Mouse (Mus musculus) testis, adult 2 months (tissue): ENCODE data around the gene Sgpp1. TPM values are rescaled to one million over a fixed set of nuclear protein-coding genes. Genes with fewer than 3 reads are reported as not detected.

Experiments used
- H3K27ac ChIP-seq: fragments of 200-500 bp; 2 replicates; pipeline ENCODE4 v1.5.1; 2012; ENCODE audit warnings: low read depth, low read length; ENCODE audit not compliant: control insufficient read depth, insufficient read depth
- H3K27me3 ChIP-seq: fragments of 200-500 bp; 2 replicates; pipeline ENCODE4 v1.6.1; 2012; ENCODE audit warnings: mild to moderate bottlenecking, low read length, moderate library complexity; ENCODE audit not compliant: control insufficient read depth, insufficient read depth
- H3K36me3 ChIP-seq: fragments of 200-500 bp; 2 replicates; pipeline ENCODE4 v1.6.1; 2012; ENCODE audit warnings: mild to moderate bottlenecking, low read length; ENCODE audit not compliant: control insufficient read depth, insufficient read depth
- H3K4me1 ChIP-seq: fragments of 200-500 bp; 2 replicates; pipeline ENCODE4 v1.6.1; 2012; ENCODE audit warnings: low read length; ENCODE audit not compliant: control insufficient read depth, insufficient read depth
- H3K4me3 ChIP-seq: fragments of 200-500 bp; 2 replicates; pipeline ENCODE4 v1.5.1; 2012; ENCODE audit warnings: low read depth, mild to moderate bottlenecking, low read length, moderate library complexity, mixed read lengths; ENCODE audit not compliant: control insufficient read depth
- CTCF ChIP-seq: fragments of 200-500 bp; IDR thresholded peaks from 2 replicates; pipeline ENCODE4 v1.5.1; 2012; ENCODE audit warnings: low read depth, mild to moderate bottlenecking, inconsistent platforms, low read length, moderate library complexity; ENCODE audit not compliant: control insufficient read depth, insufficient read depth, insufficient replicate concordance
- POLR2A ChIP-seq: fragments of 200-500 bp; IDR thresholded peaks from 2 replicates; pipeline ENCODE4 v1.6.1; 2012; ENCODE audit warnings: low read depth, mild to moderate bottlenecking, inconsistent platforms, low read length, moderate library complexity; ENCODE audit not compliant: control insufficient read depth
- polyA plus RNA-seq: library from polyadenylated mRNA; depleted of rRNA; stranded (reverse); fragments of >200 nt; gene quantifications from 2 replicates; pipeline ENCODE4 v1.2.3, GENCODE M21; 2012; rRNA removed

The Sgpp1 gene
- polyA plus RNA-seq, 1 experiment: 20.8 TPM

- H3K27me3 ChIP-seq: no peaks in the 10 kb centered on the region
Observed at GRCm38 (mm10) chr12:75668916-75669257, 66.6 kb downstream of the Sgpp1 start.

GRCm38 (mm10) chr12:75668221-75668620, 67.3 kb downstream of the Sgpp1 start:
- Histone ChIP-seq H3K4me1 (peaks cover 10% of the 10 kb centered on the region), H3K27ac (no peak overlapping the region), H3K4me3 (no peak overlapping the region), H3K27me3 (no peaks in the 10 kb centered on the region), H3K36me3 (no peaks in the 10 kb centered on the region; the same call in 1 of the 2 replicates)
- TF ChIP-seq CTCF (no peak), POLR2A (no peak)

More at GRCm38 (mm10) chr12:75668916-75669257, 66.6 kb downstream of the Sgpp1 start:
- Histone ChIP-seq H3K4me1 (peaks cover 7% of the 10 kb centered on the region), H3K27ac (peak overlapping the region; percentile 57), H3K36me3 (no peaks in the 10 kb centered on the region; the same call in 1 of the 2 replicates), H3K4me3 (peak overlapping the region; percentile 93)
- TF ChIP-seq CTCF (no peak), POLR2A (no peak)

GRCm38 (mm10) chr12:75666939-75667338, 68.6 kb downstream of the Sgpp1 start:
- H3K4me3 ChIP-seq: no peak overlapping the region
- H3K36me3 ChIP-seq: no peaks in the 10 kb centered on the region; the same call in 1 of the 2 replicates
- no peaks in the 10 kb centered on the region for H3K27me3 ChIP-seq
- TF ChIP-seq POLR2A: no peak
- no peak for TF ChIP-seq CTCF
- H3K4me1 ChIP-seq: peaks cover 10% of the 10 kb centered on the region
- no peak overlapping the region for H3K27ac ChIP-seq

GRCm38 (mm10) chr12:75664516-75664810, 71.1 kb downstream of the Sgpp1 start:
- Histone ChIP-seq H3K27me3 (no peaks in the 10 kb centered on the region), H3K36me3 (no peaks in the 10 kb centered on the region), H3K27ac (no peak overlapping the region), H3K4me1 (peaks cover 6% of the 10 kb centered on the region), H3K4me3 (no peak overlapping the region)
- TF ChIP-seq CTCF (no peak), POLR2A (no peak)

Other genes starting within 250 kb of the Sgpp1 start
- 74.8 and 93.9 TPM in 2 replicates for gene Ppp2r5e, start 139.5 kb downstream of the Sgpp1 start, polyA plus RNA-seq
- gene Wdr89, start 66.2 kb downstream of the Sgpp1 start, polyA plus RNA-seq: 1.1 and 1.4 TPM in 2 replicates
- 35.5 and 37.1 TPM in 2 replicates for gene Syne2, start 82.4 kb upstream of the Sgpp1 start, polyA plus RNA-seq